Mouse (Mus musculus) heart, embryonic 14.5 days (tissue): ENCODE data around the gene Bicral. TPM values are rescaled to one million over a fixed set of nuclear protein-coding genes. Genes with fewer than 3 reads are reported as not detected.
A peak's percentile ranks its signal among the peaks of the same experiment; 100 is the strongest.

Experiments
- ATAC-seq: fragments of 200-750 bp; cut with Nextera tagmentation; 2 replicates; pipeline ENCODE4 v1.8.0; 2017; ENCODE audit warnings: low read depth, moderate TSS enrichment; ENCODE audit not compliant: insufficient number of reproducible peaks, insufficient read depth, low FRiP score
- H3K27ac ChIP-seq, 2 experiments: fragments of 200-500 bp in 1 of 2; fragments of 300-500 bp in 1 of 2; sonication (generic) in 1 of 2; replicated peaks in 1 of 2; 2 replicates each; pipeline ENCODE4 v1.5.1; 2012 to 2014; ENCODE audit warnings: low read depth in 2 of 2, low read length in 2 of 2, control low read depth in 1 of 2, mild to moderate bottlenecking in 1 of 2, mixed read lengths in 1 of 2; ENCODE audit not compliant: control insufficient read depth in 1 of 2, insufficient read depth in 1 of 2
- H3K27me3 ChIP-seq: fragments of 300-500 bp; sonication (generic); 2 replicates; pipeline ENCODE4 v1.6.1; 2014; ENCODE audit warnings: mild to moderate bottlenecking, low read length, control low read depth; ENCODE audit not compliant: control insufficient read depth, insufficient read depth
- H3K36me3 ChIP-seq: fragments of 300-500 bp; sonication (generic); 2 replicates; pipeline ENCODE4 v1.6.1; 2014; ENCODE audit warnings: mild to moderate bottlenecking, control low read depth, low read length, mixed read lengths; ENCODE audit not compliant: control insufficient read depth, insufficient read depth
- H3K4me1 ChIP-seq, 2 experiments: fragments of 200-500 bp in 1 of 2; fragments of 300-500 bp in 1 of 2; sonication (generic) in 1 of 2; 2 replicates each; pipeline ENCODE4 v1.6.1; 2012 to 2014; ENCODE audit warnings: low read length in 2 of 2, control low read depth in 1 of 2, mixed read lengths in 1 of 2; ENCODE audit not compliant: control insufficient read depth in 2 of 2, insufficient read depth in 2 of 2
- H3K4me2 ChIP-seq: fragments of 300-500 bp; sonication (generic); 2 replicates; pipeline ENCODE4 v1.6.1; 2014; ENCODE audit warnings: mild to moderate bottlenecking, low read length
- H3K4me3 ChIP-seq, 2 experiments: fragments of 200-500 bp in 1 of 2; fragments of 300-500 bp in 1 of 2; sonication (generic) in 1 of 2; 2 replicates each; pipeline ENCODE4 v1.5.1; 2012 to 2014; ENCODE audit warnings: low read length in 2 of 2, mild to moderate bottlenecking in 2 of 2, control low read depth in 1 of 2, low read depth in 1 of 2, moderate library complexity in 1 of 2; ENCODE audit not compliant: control insufficient read depth in 1 of 2, insufficient read depth in 1 of 2
- H3K9ac ChIP-seq: fragments of 300-500 bp; sonication (generic); 2 replicates; pipeline ENCODE4 v1.6.1; 2014; ENCODE audit warnings: mild to moderate bottlenecking, low read length
- H3K9me3 ChIP-seq: fragments of 300-500 bp; sonication (generic); 2 replicates; pipeline ENCODE4 v1.6.1; 2016; ENCODE audit warnings: low read length, control low read depth; ENCODE audit not compliant: control insufficient read depth
- WGBS: fragments of 180-500 bp; shearing (Covaris S2); extraction: QIAGEN DNeasy Blood & Tissue Kit; methylation state at CpG from one replicate; pipeline ENCODE4 v1.1.7; 2014; 5-methylcytosine and 5-hydroxymethylcytosine counted together
- polyA plus RNA-seq: library from polyadenylated mRNA; unstranded; fragments of >200 nt; fragmentation: Nextera tagmentation; extraction: Ambion mirVana; gene quantifications from 2 replicates; pipeline ENCODE4 v1.2.1, GENCODE M21; 2014

The Bicral gene
- polyA plus RNA-seq, 1 experiment from 2014 or later, result 6.4 TPM

DNA sequence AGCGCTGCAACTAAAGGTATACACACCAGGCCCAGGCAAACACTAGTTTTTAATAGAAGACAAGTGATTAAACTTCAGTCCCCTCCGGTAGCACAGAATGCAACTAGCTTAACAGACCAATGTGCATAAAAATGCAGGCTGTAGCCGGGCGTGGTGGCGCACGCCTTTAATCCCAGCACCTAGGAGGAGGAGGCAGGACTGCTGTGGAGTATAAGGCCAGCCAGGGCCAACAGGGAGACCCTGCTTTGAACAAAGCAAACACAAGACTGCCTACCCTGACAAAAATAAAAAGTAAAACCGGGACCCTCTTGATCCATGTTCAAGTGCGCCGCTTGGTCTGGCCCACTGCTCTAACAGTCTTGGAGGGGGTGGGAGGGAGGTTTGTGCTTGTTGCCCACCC is 83.2 kb downstream of the Bicral start:
- H3K4me3 ChIP-seq, result no peak overlapping the region
- no peak for ATAC-seq
- H3K36me3 ChIP-seq, result peaks cover 58% of the 10 kb centered on the region
- no peaks in the 10 kb centered on the region for H3K27me3 ChIP-seq
- H3K27ac ChIP-seq, result no peak overlapping the region
- H3K4me1 ChIP-seq, result peaks cover 3 to 14% of the 10 kb centered on the region in 2 experiments
- no peak overlapping the region for H3K9ac ChIP-seq
- H3K4me2 ChIP-seq, result no peak overlapping the region
- WGBS, result 98% methylated on average over 9 of the region's 9 CpGs
- H3K9me3 ChIP-seq, result no peaks in the 10 kb centered on the region

DNA sequence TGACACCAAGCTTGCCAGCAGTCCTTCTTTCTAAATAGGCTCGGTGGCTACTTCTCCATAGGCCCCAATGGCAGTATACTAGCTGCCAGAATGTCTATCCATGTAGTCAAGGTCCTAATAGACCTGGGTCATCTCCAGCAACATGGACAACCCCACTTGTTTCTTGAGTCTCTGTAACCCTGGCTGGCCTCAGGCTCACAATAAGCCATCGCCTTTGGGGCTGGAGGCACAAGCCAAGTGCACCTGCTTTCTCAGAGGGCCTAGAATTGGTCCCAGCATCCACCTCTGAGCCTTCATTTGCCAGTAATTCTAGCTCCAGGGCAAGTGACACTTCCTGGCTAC is 84.2 kb downstream of the Bicral start:
- Histone ChIP-seq H3K27ac (no peak overlapping the region), H3K4me1 (peaks cover 3 to 14% of the 10 kb centered on the region in 2 experiments), H3K36me3 (peaks cover 49% of the 10 kb centered on the region), H3K9me3 (no peaks in the 10 kb centered on the region), H3K27me3 (no peaks in the 10 kb centered on the region), H3K4me3 (no peak overlapping the region; a peak in 1 of 4 replicates), H3K9ac (no peak overlapping the region; the same call in 1 of the 2 replicates), H3K4me2 (peak overlapping the region; percentile 68; the same call in 1 of the 2 replicates)
- ATAC-seq, result no peak
- 63% methylated on average over 2 of the region's 2 CpGs for WGBS

DNA sequence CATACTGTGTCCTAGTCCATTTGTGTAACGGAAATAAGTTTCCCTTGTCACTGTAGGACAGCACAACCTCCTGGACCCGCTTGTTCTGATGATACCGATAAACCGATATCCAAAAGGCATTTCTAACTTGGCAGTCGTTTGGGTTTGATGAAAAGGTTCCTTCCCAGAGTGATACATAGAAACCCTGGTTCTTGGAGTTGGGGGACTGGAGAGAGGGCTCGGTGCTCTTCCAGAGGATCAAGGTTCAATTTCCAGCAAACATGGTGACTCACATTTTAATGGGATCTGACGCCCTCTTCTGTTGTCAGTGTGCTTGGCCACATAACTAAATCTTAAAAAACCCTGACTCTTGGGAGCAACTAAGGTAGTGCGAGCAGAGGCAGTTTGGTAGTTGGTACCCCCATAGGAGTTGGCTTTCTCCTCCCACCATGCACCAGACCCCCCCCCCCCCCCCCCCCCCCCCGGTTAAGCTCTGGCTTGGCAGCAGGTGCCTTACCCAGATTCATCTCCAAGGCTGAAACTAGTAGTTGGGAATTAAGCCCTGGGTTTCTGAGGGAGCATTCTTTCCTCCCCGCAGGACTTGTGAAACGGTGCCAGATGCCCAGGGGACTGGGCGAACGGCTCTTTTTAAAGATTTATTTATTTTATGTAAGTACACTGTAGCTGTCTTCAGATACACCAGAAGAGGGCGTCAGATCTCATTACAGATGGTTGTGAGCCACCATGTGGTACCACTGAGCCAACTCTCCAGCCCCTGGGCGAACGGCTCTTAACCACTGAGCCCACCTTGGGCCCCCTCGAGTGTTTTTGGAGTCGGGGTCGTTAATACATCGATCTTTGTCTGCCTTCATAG is 84.8 kb downstream of the Bicral start:
- H3K4me3 ChIP-seq, result peak overlapping the region; percentile 75 to 81
- peak overlapping the region; percentile 88 for H3K9ac ChIP-seq
- peaks cover 3 to 14% of the 10 kb centered on the region in 2 experiments for H3K4me1 ChIP-seq
- H3K27ac ChIP-seq, result peak overlapping the region; percentile 49 to 76; a peak in 3 of 4 replicates
- ATAC-seq, result no peak; the same call in 1 of the 2 replicates
- H3K4me2 ChIP-seq, result peak overlapping the region; percentile 68
- H3K36me3 ChIP-seq, result peaks cover 43% of the 10 kb centered on the region
- 9% methylated on average over 19 of the region's 20 CpGs for WGBS
- no peaks in the 10 kb centered on the region for H3K27me3 ChIP-seq
- H3K9me3 ChIP-seq, result no peaks in the 10 kb centered on the region

DNA sequence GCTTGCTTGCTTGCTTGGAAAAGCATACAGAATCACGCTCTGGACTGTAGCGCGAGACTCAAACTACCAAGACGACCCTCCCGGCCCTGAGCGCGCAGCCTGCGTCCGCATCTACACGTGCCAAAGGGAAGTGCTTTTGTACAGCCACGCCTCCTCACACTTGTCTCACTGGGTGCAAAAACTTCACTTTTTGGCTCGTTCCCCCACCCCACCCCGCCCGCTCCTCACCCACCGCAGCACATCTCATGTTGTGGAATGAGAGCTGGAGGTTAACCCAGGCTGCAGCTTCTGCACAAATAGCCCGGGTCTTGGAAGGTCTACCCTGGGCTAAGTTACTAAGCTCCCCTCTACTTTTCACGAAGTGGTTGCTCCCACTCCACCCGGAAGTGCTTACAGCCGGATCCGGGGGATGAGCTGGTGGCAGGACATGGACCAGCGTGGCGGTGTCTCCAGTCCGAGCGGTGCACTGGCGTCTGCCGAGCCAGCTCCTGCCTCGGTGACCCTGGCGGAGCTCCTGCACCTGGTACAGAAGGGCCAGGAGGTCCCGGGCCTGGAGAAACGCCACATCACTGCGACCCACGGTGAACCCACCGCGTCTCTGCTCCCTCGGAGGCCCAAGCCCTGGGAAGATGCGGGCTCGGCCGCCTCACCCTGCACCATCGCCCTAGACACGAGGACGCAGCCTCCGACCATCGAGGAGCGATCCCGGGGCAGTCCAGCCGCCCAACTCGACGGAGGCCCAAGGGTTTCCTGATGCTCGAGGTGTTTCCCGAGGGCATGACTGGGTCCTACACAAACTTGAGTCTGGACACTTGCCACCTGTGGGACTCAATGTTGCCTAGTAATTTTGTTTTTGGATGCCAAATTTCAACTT is 85.6 kb downstream of the Bicral start, which contains the start of gene 2310039H08Rik:
TSS of gene 2310039H08Rik (plus strand) at position 232 of the 874 bp plus-strand sequence.
- ATAC-seq, result peak; percentile 80
- peaks cover 34% of the 10 kb centered on the region for H3K36me3 ChIP-seq
- no peaks in the 10 kb centered on the region for H3K27me3 ChIP-seq
- H3K4me1 ChIP-seq, result peaks cover 3 to 14% of the 10 kb centered on the region in 2 experiments
- under 1% methylated on average over 50 of the region's 50 CpGs for WGBS
- H3K4me2 ChIP-seq, result peak within 1 kb of the TSS; percentile 68
- H3K9me3 ChIP-seq, result no peaks in the 10 kb centered on the region
- H3K4me3 ChIP-seq, result peak within 1 kb of the TSS; percentile 75 to 81
- peak within 1 kb of the TSS; percentile 67 to 76 for H3K27ac ChIP-seq
- H3K9ac ChIP-seq, result peak within 1 kb of the TSS; percentile 88

DNA sequence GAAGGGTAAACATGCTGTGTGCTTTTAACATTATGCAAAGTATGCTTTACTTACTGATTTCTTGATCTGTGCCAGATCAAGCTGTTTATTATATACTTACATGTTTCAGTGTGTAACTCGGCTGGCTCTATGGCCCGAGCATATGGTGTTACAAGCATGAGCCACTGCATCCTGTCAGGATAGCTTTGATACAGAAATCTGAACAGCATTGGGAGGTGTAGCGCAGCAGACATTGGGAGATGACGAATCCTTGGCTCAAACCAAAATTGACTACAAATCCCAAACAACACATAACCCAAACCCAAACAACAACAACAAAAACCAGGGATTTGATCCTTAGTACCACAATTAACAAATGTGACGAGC is 86.3 kb downstream of the Bicral start:
- peak overlapping the region; percentile 67 to 76 for H3K27ac ChIP-seq
- H3K9me3 ChIP-seq, result no peaks in the 10 kb centered on the region
- H3K36me3 ChIP-seq, result peaks cover 28% of the 10 kb centered on the region
- peak overlapping the region; percentile 75 to 81 for H3K4me3 ChIP-seq
- H3K4me2 ChIP-seq, result peak overlapping the region; percentile 68
- peak overlapping the region; percentile 88 for H3K9ac ChIP-seq
- peaks cover 3 to 14% of the 10 kb centered on the region in 2 experiments for H3K4me1 ChIP-seq
- no peak for ATAC-seq
- H3K27me3 ChIP-seq, result no peaks in the 10 kb centered on the region
- WGBS, result 8% methylated on average over 5 of the region's 5 CpGs

DNA sequence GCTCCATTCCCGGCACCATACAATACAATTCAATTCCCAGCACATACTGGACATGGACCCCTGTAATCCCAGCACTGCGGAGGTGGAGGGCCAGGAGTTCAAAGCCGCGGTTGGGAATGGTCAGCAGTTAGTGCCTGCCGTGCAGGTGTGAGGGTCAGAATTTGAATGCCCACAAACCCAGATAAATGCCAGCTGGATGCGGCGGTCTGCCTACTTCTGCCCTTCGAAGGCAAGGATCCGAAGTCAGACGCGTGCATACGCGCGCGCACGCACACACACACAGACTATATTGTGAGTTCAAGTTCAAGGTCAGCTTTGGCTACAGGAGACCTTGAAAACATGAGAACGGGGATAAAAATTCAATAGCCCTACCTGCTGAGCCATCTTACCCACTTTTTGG is 86.7 kb downstream of the Bicral start:
- Histone ChIP-seq H3K4me1 (peaks cover 3 to 14% of the 10 kb centered on the region in 2 experiments), H3K27ac (no peak overlapping the region), H3K27me3 (no peaks in the 10 kb centered on the region), H3K9ac (peak overlapping the region; percentile 88), H3K9me3 (no peaks in the 10 kb centered on the region), H3K4me3 (peak overlapping the region in 1 of 2 experiments; percentile 81; a peak in 2 of 4 replicates), H3K36me3 (peaks cover 25% of the 10 kb centered on the region), H3K4me2 (peak overlapping the region; percentile 68)
- WGBS, result 64% methylated on average over 17 of the region's 17 CpGs
- no peak for ATAC-seq

DNA sequence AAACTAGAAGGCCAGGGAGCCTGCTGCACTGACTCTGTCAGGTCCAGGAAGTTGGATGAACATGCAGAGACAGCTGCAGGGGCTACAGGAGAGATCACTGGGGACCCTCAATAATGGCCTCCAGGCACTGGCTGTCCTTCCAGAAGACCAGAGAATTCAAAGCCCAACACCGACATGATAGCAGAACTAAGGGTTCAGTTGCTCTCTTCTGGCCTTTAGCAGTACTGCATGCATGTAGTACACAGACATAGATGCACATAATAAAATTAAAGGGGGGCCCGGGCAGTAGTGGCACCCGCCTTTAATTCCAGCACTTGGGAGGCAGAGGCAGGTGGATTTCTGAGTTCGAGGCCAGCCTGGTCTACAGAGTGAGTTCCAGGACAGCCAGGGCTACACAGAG is 87.3 kb downstream of the Bicral start:
- 84% methylated on average over 4 of the region's 4 CpGs for WGBS

More for the DNA sequence above, 87.3 kb downstream of the Bicral start:
- Histone ChIP-seq H3K27ac (no peak overlapping the region), H3K4me2 (no peak overlapping the region), H3K4me3 (no peak overlapping the region), H3K9me3 (no peaks in the 10 kb centered on the region), H3K4me1 (peaks cover 3 to 14% of the 10 kb centered on the region in 2 experiments), H3K27me3 (no peaks in the 10 kb centered on the region), H3K9ac (no peak overlapping the region), H3K36me3 (peaks cover 19% of the 10 kb centered on the region)
- no peak for ATAC-seq
